Mouse (Mus musculus) erythroblast, embryonic 14.5 days (primary cell): ENCODE measurements around the gene Ier5. TPM values are rescaled to one million over a fixed set of nuclear protein-coding genes. Genes with fewer than 3 reads are reported as not detected.

ENCODE experiments used
- H3K27me3 ChIP-seq: 2 replicates; pipeline ENCODE4 v1.6.1; 2012; ENCODE audit warnings: inconsistent platforms; ENCODE audit not compliant: control insufficient read depth
- H3K36me3 ChIP-seq: 2 replicates; pipeline ENCODE4 v1.6.1; 2012; ENCODE audit warnings: mild to moderate bottlenecking, inconsistent platforms; ENCODE audit not compliant: control insufficient read depth
- H3K4me1 ChIP-seq: 2 replicates; pipeline ENCODE4 v1.6.1; 2012; ENCODE audit warnings: inconsistent platforms; ENCODE audit not compliant: control insufficient read depth
- H3K4me3 ChIP-seq: replicated peaks from 2 replicates; pipeline ENCODE3; 2012; ENCODE audit warnings: moderate library complexity, mild to moderate bottlenecking, inconsistent platforms
- H3K9me3 ChIP-seq: 2 replicates; pipeline ENCODE4 v1.6.1; 2012; ENCODE audit warnings: low read length, inconsistent platforms, mixed read lengths; ENCODE audit not compliant: control insufficient read depth
- GATA1 ChIP-seq: IDR thresholded peaks from 2 replicates; pipeline ENCODE4 v1.6.1; 2012; ENCODE audit warnings: low read length, inconsistent platforms, mixed read lengths
- TAL1 ChIP-seq: IDR thresholded peaks from 3 replicates; pipeline ENCODE4 v1.6.1; 2012; ENCODE audit warnings: low read length, inconsistent platforms, mixed read lengths
- polyA plus RNA-seq: library from polyadenylated mRNA; stranded (reverse); fragments of >175 nt; gene quantifications from 2 replicates; pipeline ENCODE4 v1.2.3, GENCODE M21; 2012

Gene Ier5
- polyA plus RNA-seq, 1 experiment: 7.7 TPM

GRCm38 (mm10) chr1:155073905-155074304 lies 25.5 kb downstream of the Ier5 start:
- no peak overlapping the region for H3K4me3 ChIP-seq
- no peaks in the 10 kb centered on the region for H3K9me3 ChIP-seq
- no peaks in the 10 kb centered on the region for H3K4me1 ChIP-seq
- peaks cover 14% of the 10 kb centered on the region for H3K27me3 ChIP-seq
- H3K36me3 ChIP-seq: no peaks in the 10 kb centered on the region
- no peak for TF ChIP-seq GATA1

DNA sequence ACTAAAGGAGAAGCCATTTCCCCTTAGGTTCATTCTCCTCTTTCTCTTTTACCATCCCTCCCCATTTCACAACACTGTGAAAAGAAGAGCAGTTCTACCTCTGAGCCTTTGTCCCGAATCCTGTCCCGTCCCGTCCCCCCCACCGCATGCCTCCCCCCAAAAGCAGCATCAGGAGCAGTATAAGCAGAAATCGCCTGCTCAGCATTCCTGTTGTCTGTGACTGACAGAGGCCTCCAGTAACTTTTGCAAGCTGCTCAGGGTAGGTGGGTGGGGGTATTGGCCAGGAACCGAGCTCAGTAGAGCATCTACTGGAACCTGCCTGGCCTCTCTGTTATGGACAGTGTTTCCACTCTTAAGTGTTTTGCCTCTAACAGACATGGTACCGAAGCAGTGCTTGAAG lies 26.3 kb downstream of the Ier5 start:
- TF ChIP-seq TAL1 (no peak), GATA1 (no peak)
- no peaks in the 10 kb centered on the region for H3K9me3 ChIP-seq
- no peaks in the 10 kb centered on the region for H3K36me3 ChIP-seq
- no peaks in the 10 kb centered on the region for H3K4me1 ChIP-seq
- H3K27me3 ChIP-seq: peaks cover 14% of the 10 kb centered on the region
- no peak overlapping the region for H3K4me3 ChIP-seq

DNA sequence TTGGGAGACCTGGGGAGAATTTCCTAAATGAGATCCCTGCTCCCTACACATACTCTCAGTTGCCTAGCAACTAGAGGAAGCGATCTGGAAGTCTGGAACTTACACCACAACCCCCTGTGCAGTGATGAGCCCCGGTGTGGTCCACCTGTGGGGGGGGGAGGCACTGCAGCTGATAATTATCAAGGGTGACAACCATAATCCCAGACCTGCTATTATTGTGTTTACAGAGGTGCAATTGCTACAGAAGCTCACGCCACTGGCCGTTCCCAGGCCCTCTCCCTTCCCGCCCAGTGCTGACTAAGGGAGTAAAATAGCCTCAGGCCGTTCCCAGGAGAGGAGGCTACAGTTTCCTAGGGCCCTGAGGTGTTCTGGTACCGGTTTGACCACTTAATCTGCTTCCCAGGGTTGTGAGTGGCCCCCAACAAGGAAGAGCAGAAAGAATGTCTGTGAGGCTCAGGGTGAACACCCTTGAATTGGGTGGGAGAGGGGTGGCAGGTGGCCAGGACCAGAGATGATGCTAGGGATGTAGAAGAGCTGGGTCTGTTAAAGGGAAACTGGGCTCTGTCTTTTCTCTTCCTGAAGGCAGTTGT lies 28.1 kb downstream of the Ier5 start:
- TF ChIP-seq GATA1: no peak
- TF ChIP-seq TAL1: no peak
- peaks cover 12% of the 10 kb centered on the region for H3K27me3 ChIP-seq
- no peaks in the 10 kb centered on the region for H3K9me3 ChIP-seq
- H3K36me3 ChIP-seq: no peaks in the 10 kb centered on the region
- no peak overlapping the region for H3K4me3 ChIP-seq
- no peaks in the 10 kb centered on the region for H3K4me1 ChIP-seq

DNA sequence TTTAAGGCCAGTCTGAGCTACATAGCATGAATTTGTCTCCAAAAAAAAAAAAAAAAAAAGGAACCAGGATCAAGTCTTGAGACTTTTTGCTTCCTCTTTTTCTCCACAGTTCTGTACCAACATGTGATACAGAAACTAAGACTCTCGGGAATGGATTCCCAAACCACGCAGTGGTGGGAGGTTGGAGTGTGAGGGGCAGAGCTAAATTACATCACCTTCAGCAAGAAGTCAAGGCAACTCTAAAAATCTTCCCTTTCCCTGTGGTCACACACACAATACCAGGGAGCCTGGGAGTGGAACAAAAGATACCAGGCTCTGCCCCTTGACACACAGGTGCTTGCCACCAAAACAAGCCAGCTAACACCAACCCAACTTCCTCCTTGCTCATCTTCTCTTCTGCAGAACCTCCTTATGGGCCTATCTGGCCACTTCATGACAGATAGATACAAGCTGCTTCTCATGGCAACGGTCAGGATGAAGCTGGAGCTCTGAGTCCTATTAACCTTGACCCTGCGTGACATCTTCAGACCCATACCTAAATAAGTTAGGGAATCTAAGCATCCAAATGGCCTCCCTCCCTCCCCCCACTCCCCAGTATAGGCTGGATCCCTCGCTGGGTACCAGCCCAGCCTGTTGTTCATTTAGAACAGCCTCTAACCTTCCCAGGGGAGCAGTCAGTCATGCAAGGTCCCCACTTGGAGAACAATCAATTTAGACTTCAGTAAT lies 28.7 kb downstream of the Ier5 start:
- H3K36me3 ChIP-seq: no peaks in the 10 kb centered on the region
- TF ChIP-seq TAL1 (no peak), GATA1 (no peak)
- peaks cover 4% of the 10 kb centered on the region; the same call in 1 of the 2 replicates for H3K4me1 ChIP-seq
- no peak overlapping the region for H3K4me3 ChIP-seq
- H3K9me3 ChIP-seq: no peaks in the 10 kb centered on the region
- peaks cover 5% of the 10 kb centered on the region for H3K27me3 ChIP-seq

DNA sequence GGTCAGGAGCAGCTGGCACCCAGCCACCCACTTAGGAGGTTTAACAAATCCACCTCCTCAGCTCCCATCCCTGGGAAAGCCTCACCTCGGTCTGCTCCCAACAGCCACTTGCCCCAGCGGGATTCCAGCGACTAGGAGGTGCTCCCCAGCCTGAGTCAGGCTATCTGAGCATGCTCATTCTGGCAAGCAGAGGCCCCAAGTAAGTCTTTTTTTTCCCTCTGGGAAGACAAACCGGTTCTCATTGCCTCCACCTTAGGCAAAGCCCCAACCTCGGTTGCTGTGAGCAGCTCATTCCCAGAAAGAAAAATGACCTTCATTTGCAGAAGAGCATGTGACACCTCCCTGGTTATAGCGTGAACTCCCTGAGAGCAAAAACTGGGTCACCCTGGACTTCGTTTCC lies 29.7 kb downstream of the Ier5 start:
- H3K4me1 ChIP-seq: peaks cover 11% of the 10 kb centered on the region
- no peaks in the 10 kb centered on the region for H3K36me3 ChIP-seq
- no peak for TF ChIP-seq TAL1
- no peak for TF ChIP-seq GATA1
- H3K9me3 ChIP-seq: no peaks in the 10 kb centered on the region
- no peak overlapping the region for H3K4me3 ChIP-seq
- peaks cover 5% of the 10 kb centered on the region for H3K27me3 ChIP-seq

DNA sequence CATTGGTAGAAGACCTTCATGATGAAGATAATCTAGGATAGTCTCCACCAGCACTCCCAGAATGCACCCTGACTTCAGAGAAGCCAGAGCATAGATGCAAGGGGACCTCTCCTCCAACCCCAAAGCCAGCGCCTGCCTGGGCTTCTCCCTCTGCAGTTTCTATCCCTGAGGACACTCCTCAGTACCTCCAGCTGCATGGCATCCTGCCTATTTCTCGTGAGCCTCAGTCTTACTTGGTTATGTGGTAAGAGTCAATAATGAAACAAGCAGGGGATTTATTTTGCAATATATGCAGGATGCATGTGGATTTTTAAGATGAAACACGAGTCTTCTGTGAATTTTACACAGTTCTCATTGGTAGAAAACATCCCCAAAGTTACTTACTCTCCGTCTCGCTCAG lies 33.2 kb downstream of the Ier5 start:
- H3K27me3 ChIP-seq: 0 out of 2 replicates have a peak, but pooled peaks cover 3% of the 10 kb centered on the region
- no peaks in the 10 kb centered on the region for H3K36me3 ChIP-seq
- H3K9me3 ChIP-seq: no peaks in the 10 kb centered on the region
- peaks cover 20% of the 10 kb centered on the region for H3K4me1 ChIP-seq
- TF ChIP-seq GATA1 (no peak), TAL1 (no peak)
- no peak overlapping the region for H3K4me3 ChIP-seq

- no peak overlapping the region for H3K4me3 ChIP-seq
- H3K9me3 ChIP-seq: no peaks in the 10 kb centered on the region
- H3K4me1 ChIP-seq: peaks cover 23% of the 10 kb centered on the region
- no peak for TF ChIP-seq GATA1
- TF ChIP-seq TAL1: no peak
- no peaks in the 10 kb centered on the region for H3K36me3 ChIP-seq
- 0 out of 2 replicates have a peak, but pooled peaks cover 3% of the 10 kb centered on the region for H3K27me3 ChIP-seq
Observed at GRCm38 (mm10) chr1:155065068-155065701, 34.3 kb downstream of the Ier5 start.

DNA sequence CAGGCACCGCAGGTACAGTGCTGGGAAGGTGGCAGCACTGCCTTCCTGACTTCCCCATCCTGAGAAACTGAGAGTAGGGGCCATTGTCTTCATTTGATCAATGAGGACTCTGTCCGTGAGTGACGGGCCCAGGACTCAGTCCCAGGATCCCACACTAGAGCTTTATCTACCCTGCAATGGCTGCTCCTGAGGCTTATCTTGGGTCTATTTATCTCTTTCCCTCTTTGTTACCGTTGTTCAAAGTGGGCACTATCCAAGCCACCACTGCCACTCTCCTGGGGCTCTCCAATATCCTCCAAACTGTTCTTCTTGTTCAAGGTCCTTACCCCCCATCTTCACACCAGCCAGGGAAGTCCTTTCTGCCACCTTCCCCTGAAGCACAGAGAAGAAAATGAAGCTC lies 34.8 kb downstream of the Ier5 start:
- TF ChIP-seq TAL1 (no peak), GATA1 (no peak)

GRCm38 (mm10) chr1:155064111-155064510 lies 35.3 kb downstream of the Ier5 start:
- Histone ChIP-seq H3K9me3 (no peaks in the 10 kb centered on the region), H3K36me3 (no peaks in the 10 kb centered on the region), H3K27me3 (peaks cover 3% of the 10 kb centered on the region; the same call in 1 of the 2 replicates), H3K4me3 (no peak overlapping the region), H3K4me1 (peaks cover 31% of the 10 kb centered on the region)
- TF ChIP-seq TAL1 (no peak), GATA1 (no peak)

More for the DNA sequence above, 34.8 kb downstream of the Ier5 start:
- Histone ChIP-seq H3K4me3 (no peak overlapping the region), H3K36me3 (no peaks in the 10 kb centered on the region), H3K27me3 (0 out of 2 replicates have a peak, but pooled peaks cover 3% of the 10 kb centered on the region), H3K4me1 (peaks cover 26% of the 10 kb centered on the region), H3K9me3 (no peaks in the 10 kb centered on the region)
